Mouse (Mus musculus) forebrain, embryonic 13.5 days (tissue): ENCODE measurements around the gene Cyth4. TPM values are rescaled to one million over a fixed set of nuclear protein-coding genes. Genes with fewer than 3 reads are reported as not detected.

Experiments used
- ATAC-seq: fragments of 200-750 bp; cut with Nextera tagmentation; 2 replicates; pipeline ENCODE4 v1.8.0; 2017
- H3K27ac ChIP-seq: fragments of 300-500 bp; sonication (generic); 2 replicates; pipeline ENCODE4 v1.5.1; 2015; ENCODE audit warnings: inconsistent platforms, mild to moderate bottlenecking, moderate library complexity
- H3K27me3 ChIP-seq: fragments of 300-500 bp; sonication (generic); 2 replicates; pipeline ENCODE4 v1.6.1; 2015; ENCODE audit warnings: mild to moderate bottlenecking, inconsistent platforms
- H3K36me3 ChIP-seq: fragments of 300-500 bp; sonication (generic); 2 replicates; pipeline ENCODE4 v1.6.1; 2015; ENCODE audit warnings: mild to moderate bottlenecking, inconsistent platforms; ENCODE audit not compliant: poor library complexity, severe bottlenecking
- H3K4me1 ChIP-seq: fragments of 300-500 bp; sonication (generic); 2 replicates; pipeline ENCODE4 v1.6.1; 2015; ENCODE audit warnings: inconsistent platforms
- H3K4me2 ChIP-seq: fragments of 300-500 bp; sonication (generic); 2 replicates; pipeline ENCODE4 v1.6.1; 2015; ENCODE audit warnings: inconsistent platforms, mild to moderate bottlenecking, moderate library complexity
- H3K4me3 ChIP-seq: fragments of 300-500 bp; sonication (generic); 2 replicates; pipeline ENCODE4 v1.5.1; 2015; ENCODE audit warnings: mild to moderate bottlenecking, inconsistent platforms
- H3K9ac ChIP-seq: fragments of 300-500 bp; sonication (generic); 2 replicates; pipeline ENCODE4 v1.6.1; 2015; ENCODE audit warnings: mild to moderate bottlenecking, inconsistent platforms
- H3K9me3 ChIP-seq: fragments of 300-500 bp; sonication (generic); replicated peaks from 2 replicates; pipeline ENCODE4 v1.6.1; 2016; ENCODE audit warnings: inconsistent platforms
- WGBS: fragments of 180-500 bp; shearing (Covaris S2); methylation state at CpG from one replicate; pipeline ENCODE4 v1.1.7; 2015; 5-methylcytosine and 5-hydroxymethylcytosine counted together
- polyA plus RNA-seq: library from polyadenylated mRNA; unstranded; fragments of >200 nt; fragmentation: Nextera tagmentation; extraction: Ambion mirVana; gene quantifications from 2 replicates; pipeline ENCODE4 v1.2.1, GENCODE M21; 2015

The Cyth4 gene
- polyA plus RNA-seq, 1 experiment from 2014 or later: 3.4 TPM

GRCm38 (mm10) chr15:78564764-78565435 is 31.9 kb upstream of the Cyth4 start:
- Histone ChIP-seq H3K9ac (no peak overlapping the region), H3K36me3 (no peaks in the 10 kb centered on the region), H3K4me1 (no peaks in the 10 kb centered on the region), H3K4me3 (no peak overlapping the region), H3K27ac (no peak overlapping the region), H3K9me3 (no peaks in the 10 kb centered on the region), H3K27me3 (no peaks in the 10 kb centered on the region), H3K4me2 (no peak overlapping the region)
- 80% methylated on average over 11 of the region's 11 CpGs for WGBS
- no peak for ATAC-seq

GRCm38 (mm10) chr15:78567608-78568120 is 29.2 kb upstream of the Cyth4 start:
- H3K4me3 ChIP-seq: no peak overlapping the region
- no peaks in the 10 kb centered on the region for H3K9me3 ChIP-seq
- no peaks in the 10 kb centered on the region for H3K4me1 ChIP-seq
- no peaks in the 10 kb centered on the region for H3K27me3 ChIP-seq
- H3K4me2 ChIP-seq: no peak overlapping the region
- no peak overlapping the region for H3K27ac ChIP-seq
- ATAC-seq: no peak
- 69% methylated on average over 9 of the region's 9 CpGs for WGBS
- no peaks in the 10 kb centered on the region for H3K36me3 ChIP-seq
- no peak overlapping the region for H3K9ac ChIP-seq

- Histone ChIP-seq H3K9ac (no peak overlapping the region), H3K9me3 (no peaks in the 10 kb centered on the region), H3K27ac (no peak overlapping the region), H3K4me1 (no peaks in the 10 kb centered on the region), H3K36me3 (no peaks in the 10 kb centered on the region), H3K4me3 (no peak overlapping the region), H3K4me2 (no peak overlapping the region), H3K27me3 (no peaks in the 10 kb centered on the region)
- WGBS: 94% methylated on average over 5 of the region's 5 CpGs
- no peak for ATAC-seq
Measured at GRCm38 (mm10) chr15:78570170-78570569, 26.7 kb upstream of the Cyth4 start.

GRCm38 (mm10) chr15:78571554-78572269 is 25.1 kb upstream of the Cyth4 start:
- no peaks in the 10 kb centered on the region for H3K4me1 ChIP-seq
- no peaks in the 10 kb centered on the region for H3K9me3 ChIP-seq
- no peak overlapping the region for H3K4me2 ChIP-seq
- H3K4me3 ChIP-seq: no peak overlapping the region
- no peak overlapping the region for H3K27ac ChIP-seq
- H3K36me3 ChIP-seq: no peaks in the 10 kb centered on the region
- H3K27me3 ChIP-seq: no peaks in the 10 kb centered on the region
- no peak overlapping the region for H3K9ac ChIP-seq
- ATAC-seq: no peak
- WGBS: 76% methylated on average over 16 of the region's 16 CpGs

- Histone ChIP-seq H3K27me3 (no peaks in the 10 kb centered on the region), H3K27ac (no peak overlapping the region), H3K4me1 (no peaks in the 10 kb centered on the region), H3K9ac (no peak overlapping the region), H3K9me3 (no peaks in the 10 kb centered on the region), H3K4me3 (no peak overlapping the region), H3K4me2 (no peak overlapping the region), H3K36me3 (no peaks in the 10 kb centered on the region)
- WGBS: 89% methylated on average over 5 of the region's 5 CpGs
- no peak for ATAC-seq
Measured at GRCm38 (mm10) chr15:78572270-78572600, 24.6 kb upstream of the Cyth4 start.

- Histone ChIP-seq H3K4me1 (no peaks in the 10 kb centered on the region), H3K36me3 (no peaks in the 10 kb centered on the region), H3K27ac (no peak within 1 kb of the TSS), H3K4me2 (no peak within 1 kb of the TSS), H3K9ac (no peak within 1 kb of the TSS), H3K4me3 (no peak within 1 kb of the TSS), H3K27me3 (no peaks in the 10 kb centered on the region), H3K9me3 (no peaks in the 10 kb centered on the region)
- WGBS: 81% methylated on average over 8 of the region's 8 CpGs
- ATAC-seq: no peak
Measured at GRCm38 (mm10) chr15:78572658-78573397, 24.0 kb upstream of the Cyth4 start, which contains the start of gene Rac2. Gene Rac2, minus strand, starts transcription at chr15:78572783.

- no peak for ATAC-seq
Measured at GRCm38 (mm10) chr15:78576284-78576810, 20.5 kb upstream of the Cyth4 start.

GRCm38 (mm10) chr15:78583352-78583751 is 13.5 kb upstream of the Cyth4 start:
- Histone ChIP-seq H3K4me1 (peaks cover 27% of the 10 kb centered on the region), H3K4me2 (no peak overlapping the region), H3K27ac (peak overlapping the region; percentile 10; the same call in 1 of the 2 replicates), H3K27me3 (no peaks in the 10 kb centered on the region), H3K9me3 (no peaks in the 10 kb centered on the region; the same call in 1 of the 2 replicates), H3K4me3 (no peak overlapping the region), H3K9ac (no peak overlapping the region), H3K36me3 (no peaks in the 10 kb centered on the region)
- 21% methylated on average over 11 of the region's 11 CpGs for WGBS
- no peak for ATAC-seq

More at GRCm38 (mm10) chr15:78576284-78576810, 20.5 kb upstream of the Cyth4 start:
- H3K4me1 ChIP-seq: peaks cover 22% of the 10 kb centered on the region
- no peak overlapping the region for H3K9ac ChIP-seq
- no peaks in the 10 kb centered on the region for H3K36me3 ChIP-seq
- H3K27ac ChIP-seq: no peak overlapping the region
- H3K4me3 ChIP-seq: no peak overlapping the region
- no peak overlapping the region for H3K4me2 ChIP-seq
- no peaks in the 10 kb centered on the region for H3K27me3 ChIP-seq
- H3K9me3 ChIP-seq: no peaks in the 10 kb centered on the region
- 71% methylated on average over 4 of the region's 4 CpGs for WGBS

GRCm38 (mm10) chr15:78585404-78585803 is 11.4 kb upstream of the Cyth4 start:
- Histone ChIP-seq H3K4me3 (no peak overlapping the region), H3K27ac (no peak overlapping the region), H3K27me3 (no peaks in the 10 kb centered on the region), H3K36me3 (no peaks in the 10 kb centered on the region), H3K4me2 (no peak overlapping the region), H3K4me1 (peaks cover 14% of the 10 kb centered on the region), H3K9ac (no peak overlapping the region), H3K9me3 (no peaks in the 10 kb centered on the region; the same call in 1 of the 2 replicates)
- no peak for ATAC-seq
- WGBS: 91% methylated on average over 7 of the region's 7 CpGs

GRCm38 (mm10) chr15:78587050-78587994 is 9.5 kb upstream of the Cyth4 start:
- WGBS: 56% methylated on average over 18 of the region's 18 CpGs
- no peak overlapping the region for H3K9ac ChIP-seq
- no peak overlapping the region for H3K4me2 ChIP-seq

GRCm38 (mm10) chr15:78588049-78588448 is 8.8 kb upstream of the Cyth4 start:
- ATAC-seq: no peak
- 84% methylated on average over 4 of the region's 4 CpGs for WGBS
- Histone ChIP-seq H3K4me1 (no peaks in the 10 kb centered on the region; the same call in 1 of the 2 replicates), H3K4me3 (no peak overlapping the region), H3K9me3 (no peaks in the 10 kb centered on the region; the same call in 1 of the 2 replicates), H3K36me3 (no peaks in the 10 kb centered on the region), H3K9ac (no peak overlapping the region), H3K27me3 (no peaks in the 10 kb centered on the region), H3K4me2 (no peak overlapping the region), H3K27ac (no peak overlapping the region)

More at GRCm38 (mm10) chr15:78587050-78587994, 9.5 kb upstream of the Cyth4 start:
- Histone ChIP-seq H3K9me3 (no peaks in the 10 kb centered on the region; the same call in 1 of the 2 replicates), H3K4me3 (no peak overlapping the region), H3K27me3 (no peaks in the 10 kb centered on the region), H3K27ac (no peak overlapping the region), H3K4me1 (no peaks in the 10 kb centered on the region; the same call in 1 of the 2 replicates), H3K36me3 (no peaks in the 10 kb centered on the region)
- peak; percentile 89 for ATAC-seq
